Mouse (Mus musculus) urinary bladder, postnatal 25 days (tissue): ENCODE results near the gene Dnajb6.

Source experiments
- DNase-seq: peaks from one replicate; pipeline ENCODE4 v3.0.0; 2022; ENCODE audit warnings: low spot score

The Dnajb6 gene

DNA sequence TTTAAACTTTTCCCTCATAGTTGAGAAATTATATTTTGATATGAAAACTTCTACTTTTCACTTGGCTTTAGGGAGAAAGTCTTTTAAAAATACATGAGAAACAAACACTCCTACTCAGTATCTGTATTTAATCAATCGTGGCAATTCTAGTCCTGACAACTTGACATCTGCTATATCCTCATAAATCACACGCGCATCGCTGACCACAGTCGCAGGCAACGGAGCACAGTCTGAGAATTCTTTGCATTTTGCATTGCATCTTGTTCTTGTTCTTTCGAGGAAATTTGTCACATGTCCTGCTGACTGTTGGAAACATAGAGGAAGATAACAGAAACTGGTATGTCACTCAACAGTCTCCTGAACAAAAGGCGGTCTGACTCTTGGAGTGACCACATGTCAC lies 116.9 kb downstream of the Dnajb6 start:
- DNase-seq, result no peak

GRCm38 (mm10) chr5:29853035-29853434 lies 117.5 kb downstream of the Dnajb6 start:
- no peak for DNase-seq

GRCm38 (mm10) chr5:29854376-29854775 lies 118.9 kb downstream of the Dnajb6 start:
- DNase-seq, result no peak

- no peak for DNase-seq
Measured at GRCm38 (mm10) chr5:29854971-29855370, 119.5 kb downstream of the Dnajb6 start.

DNA sequence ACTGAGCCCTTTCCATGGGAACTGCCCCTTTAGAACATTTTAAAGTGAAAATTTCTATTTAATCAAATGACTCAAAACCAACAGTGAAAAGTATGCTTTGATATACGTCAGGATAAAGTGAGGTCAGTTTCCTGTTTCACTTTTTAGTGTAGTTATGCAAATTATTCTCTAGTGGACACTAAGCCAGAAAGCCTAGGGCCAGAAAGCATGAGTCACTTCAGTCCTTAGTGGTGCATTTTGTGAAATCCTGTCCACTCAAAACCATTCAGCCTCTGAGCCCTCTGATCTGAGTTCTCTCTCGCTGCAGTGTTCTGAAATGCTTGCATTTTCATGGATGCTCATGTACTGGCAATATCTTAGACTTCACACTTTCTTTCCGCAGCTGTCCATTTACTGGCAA lies 126.0 kb downstream of the Dnajb6 start:
- no peak for DNase-seq

DNA sequence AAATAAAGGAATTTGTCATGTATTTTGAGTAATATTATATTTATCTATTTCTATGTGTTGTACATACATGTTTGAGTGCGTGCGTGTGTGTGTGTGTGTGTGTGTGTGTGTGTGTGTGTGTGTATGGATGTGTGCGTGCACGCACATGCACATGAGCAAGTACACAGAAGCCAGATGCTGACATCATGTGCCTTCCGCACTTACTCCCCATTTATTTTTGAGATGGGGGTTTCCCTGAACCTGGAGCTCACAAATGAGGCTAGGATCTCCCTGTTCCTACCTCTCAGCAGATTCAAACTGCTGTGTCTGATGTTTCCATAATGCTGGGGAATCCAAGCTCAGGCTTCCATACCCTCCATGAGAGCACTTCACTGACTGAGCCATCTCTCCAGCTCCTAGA lies 126.9 kb downstream of the Dnajb6 start:
- no peak for DNase-seq

DNA sequence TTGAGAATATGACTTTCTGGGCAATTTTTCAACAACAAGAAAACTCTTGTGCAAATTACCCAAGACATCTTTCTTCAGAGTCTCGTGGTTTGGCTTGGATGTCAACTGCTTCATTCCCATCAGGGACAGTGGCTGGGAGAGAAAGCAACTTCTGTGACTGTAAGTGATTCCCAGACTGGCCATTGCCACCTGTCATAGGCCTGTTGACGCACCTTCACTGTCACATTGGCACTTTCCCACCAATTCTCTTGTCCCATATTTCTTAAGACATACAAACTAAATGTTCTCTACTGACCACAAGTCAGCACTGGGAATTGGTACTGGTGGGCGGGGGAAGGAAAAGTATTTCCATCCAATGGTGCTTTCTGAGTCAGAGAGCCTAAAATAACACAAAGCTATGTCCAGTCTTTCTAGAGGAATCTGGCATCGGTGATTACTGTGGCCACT lies 128.8 kb downstream of the Dnajb6 start:
- no peak for DNase-seq

DNA sequence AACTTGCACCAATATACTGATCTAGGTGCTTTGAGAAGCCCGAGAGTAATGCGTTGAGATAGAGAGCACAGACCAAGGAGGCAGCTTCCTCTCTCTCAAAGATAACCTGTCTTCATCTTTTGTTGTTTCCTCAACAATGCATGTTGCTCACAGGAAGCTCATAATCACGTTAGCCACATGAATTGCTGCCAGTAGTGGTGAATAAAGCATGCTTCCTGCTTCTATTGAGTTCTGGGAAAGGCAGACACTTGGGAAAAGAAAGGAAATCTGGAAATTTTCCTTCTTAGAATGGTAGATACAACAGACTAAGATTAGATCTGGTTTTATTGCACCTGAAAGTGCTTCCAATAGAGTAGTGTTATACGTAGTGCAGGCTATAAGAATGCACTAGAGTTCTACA lies 129.5 kb downstream of the Dnajb6 start:
- no peak for DNase-seq
